Mouse (Mus musculus) kidney, embryonic 15.5 days (tissue): ENCODE measurements around the gene Jtb. TPM values are rescaled to one million over a fixed set of nuclear protein-coding genes. Genes with fewer than 3 reads are reported as not detected.
"Not testable (repeated sequence)": the region's sequence is repeated elsewhere in the genome, so short reads cannot be mapped to it uniquely, and the experiment has no call there.

Experiments
- ATAC-seq: fragments of 200-750 bp; cut with Nextera tagmentation; replicated peaks from 2 replicates; pipeline ENCODE4 v1.8.0; 2017; ENCODE audit warnings: moderate TSS enrichment; ENCODE audit not compliant: low FRiP score
- H3K27ac ChIP-seq: fragments of 300-500 bp; sonication (generic); 2 replicates; pipeline ENCODE4 v1.5.1; 2015; ENCODE audit warnings: mild to moderate bottlenecking, inconsistent platforms
- H3K27me3 ChIP-seq: fragments of 300-500 bp; sonication (generic); 2 replicates; pipeline ENCODE4 v1.6.1; 2015; ENCODE audit warnings: inconsistent platforms
- H3K36me3 ChIP-seq: fragments of 300-500 bp; sonication (generic); 2 replicates; pipeline ENCODE4 v1.6.1; 2015; ENCODE audit warnings: inconsistent platforms
- H3K4me1 ChIP-seq: fragments of 300-500 bp; sonication (generic); 2 replicates; pipeline ENCODE4 v1.6.1; 2015; ENCODE audit warnings: inconsistent platforms
- H3K4me2 ChIP-seq: fragments of 300-500 bp; sonication (generic); 2 replicates; pipeline ENCODE4 v1.6.1; 2015; ENCODE audit warnings: moderate library complexity, mild to moderate bottlenecking, inconsistent platforms
- H3K4me3 ChIP-seq: fragments of 300-500 bp; sonication (generic); replicated peaks from 2 replicates; pipeline ENCODE4 v1.5.1; 2015; ENCODE audit warnings: mild to moderate bottlenecking, inconsistent platforms
- H3K9ac ChIP-seq: fragments of 300-500 bp; sonication (generic); 2 replicates; pipeline ENCODE4 v1.6.1; 2015; ENCODE audit warnings: mild to moderate bottlenecking, inconsistent platforms
- H3K9me3 ChIP-seq: fragments of 300-500 bp; sonication (generic); replicated peaks from 2 replicates; pipeline ENCODE4 v1.6.1; 2016; ENCODE audit warnings: inconsistent platforms
- whole genome bisulfite sequencing: fragments of 180-500 bp; shearing (Covaris S2); methylation state at CpG from one replicate; pipeline ENCODE4 v1.1.7; 2015; ENCODE audit warnings: mixed read lengths; 5-methylcytosine and 5-hydroxymethylcytosine counted together
- polyA plus RNA-seq: library from polyadenylated mRNA; unstranded; fragments of >200 nt; fragmentation: Nextera tagmentation; extraction: Ambion mirVana; gene quantifications from 2 replicates; pipeline ENCODE4 v1.2.1, GENCODE M21; 2015

Gene Jtb
- polyA plus RNA-seq, 1 experiment from 2014 or later: 96.9 TPM

- ATAC-seq: no peak
- H3K36me3 ChIP-seq: peaks cover 32% of the 10 kb centered on the region
- H3K4me2 ChIP-seq: peak overlapping the region; percentile 82
- WGBS: 10% methylated on average over 8 of the region's 8 CpGs
- no peaks in the 10 kb centered on the region for H3K9me3 ChIP-seq
- H3K27me3 ChIP-seq: no peaks in the 10 kb centered on the region
- peaks cover 13% of the 10 kb centered on the region for H3K4me1 ChIP-seq
- H3K9ac ChIP-seq: peak overlapping the region; percentile 73
- peak overlapping the region; percentile 97 for H3K27ac ChIP-seq
- H3K4me3 ChIP-seq: peak overlapping the region; percentile 85
Observed at GRCm38 (mm10) chr3:90231075-90231474, 322 bp upstream of the Jtb start.

- Histone ChIP-seq H3K4me1 (peaks cover 17% of the 10 kb centered on the region), H3K4me2 (no peak overlapping the region), H3K4me3 (no peak overlapping the region), H3K9ac (no peak overlapping the region), H3K27me3 (no peaks in the 10 kb centered on the region), H3K36me3 (peaks cover 8% of the 10 kb centered on the region; the same call in 1 of the 2 replicates), H3K9me3 (no peaks in the 10 kb centered on the region), H3K27ac (no peak overlapping the region)
- 98% methylated on average over 2 of the region's 2 CpGs for WGBS
- ATAC-seq: no peak
Observed at GRCm38 (mm10) chr3:90241251-90241650, 9.9 kb downstream of the Jtb start.

GRCm38 (mm10) chr3:90241669-90242358 is 10.4 kb downstream of the Jtb start:
- H3K4me1 ChIP-seq: peaks cover 17% of the 10 kb centered on the region
- 84% methylated on average over 10 of the region's 10 CpGs for WGBS
- no peaks in the 10 kb centered on the region for H3K9me3 ChIP-seq
- no peak overlapping the region for H3K4me2 ChIP-seq
- H3K4me3 ChIP-seq: no peak overlapping the region
- H3K27ac ChIP-seq: no peak overlapping the region
- no peak overlapping the region for H3K9ac ChIP-seq
- H3K27me3 ChIP-seq: no peaks in the 10 kb centered on the region
- peaks cover 4% of the 10 kb centered on the region; the same call in 1 of the 2 replicates for H3K36me3 ChIP-seq
- ATAC-seq: no peak

GRCm38 (mm10) chr3:90242984-90243775 is 11.8 kb downstream of the Jtb start, which contains the start of gene Creb3l4:
Creb3l4 (minus strand) TSS chr3:90243512.
- peak; percentile 66 for ATAC-seq
- Histone ChIP-seq H3K4me1 (peaks cover 21% of the 10 kb centered on the region), H3K9me3 (no peaks in the 10 kb centered on the region), H3K4me3 (peak within 1 kb of the TSS; percentile 46), H3K9ac (peak within 1 kb of the TSS; percentile 30; the same call in 1 of the 2 replicates), H3K4me2 (peak within 1 kb of the TSS; percentile 75), H3K27me3 (no peaks in the 10 kb centered on the region), H3K36me3 (no peaks in the 10 kb centered on the region), H3K27ac (peak within 1 kb of the TSS; percentile 63)
- WGBS: 2% methylated on average over 19 of the region's 19 CpGs

GRCm38 (mm10) chr3:90245406-90245805 is 14.0 kb downstream of the Jtb start:
- H3K27me3 ChIP-seq: no peaks in the 10 kb centered on the region
- no peaks in the 10 kb centered on the region for H3K9me3 ChIP-seq
- H3K27ac ChIP-seq: no peak overlapping the region
- no peak for ATAC-seq
- no peak overlapping the region for H3K4me3 ChIP-seq
- H3K36me3 ChIP-seq: peaks cover 12% of the 10 kb centered on the region
- no peak overlapping the region for H3K9ac ChIP-seq
- WGBS: 62% methylated on average over 2 of the region's 2 CpGs
- H3K4me1 ChIP-seq: peaks cover 32% of the 10 kb centered on the region
- no peak overlapping the region for H3K4me2 ChIP-seq

- no peak; the same call in 1 of the 2 replicates for ATAC-seq
- Histone ChIP-seq H3K9me3 (no peaks in the 10 kb centered on the region), H3K4me2 (peak overlapping the region; percentile 85), H3K4me3 (peak overlapping the region; percentile 74), H3K36me3 (peaks cover 26% of the 10 kb centered on the region), H3K27ac (peak overlapping the region; percentile 94), H3K9ac (peak overlapping the region; percentile 41), H3K27me3 (no peaks in the 10 kb centered on the region), H3K4me1 (peaks cover 37% of the 10 kb centered on the region)
- 0% methylated on average over 3 of the region's 3 CpGs for WGBS
Observed at GRCm38 (mm10) chr3:90247630-90247959, 16.2 kb downstream of the Jtb start.

GRCm38 (mm10) chr3:90247960-90248745 is 16.8 kb downstream of the Jtb start, which contains the start of gene Slc39a1:
Slc39a1 (plus strand) TSS chr3:90248172.
- no peaks in the 10 kb centered on the region for H3K27me3 ChIP-seq
- peaks cover 26% of the 10 kb centered on the region for H3K36me3 ChIP-seq
- H3K27ac ChIP-seq: peak within 1 kb of the TSS; percentile 94
- peak within 1 kb of the TSS; percentile 74 for H3K4me3 ChIP-seq
- peak within 1 kb of the TSS; percentile 74 for H3K9ac ChIP-seq
- under 1% methylated on average over 44 of the region's 44 CpGs for WGBS
- peak; percentile 95 for ATAC-seq
- H3K9me3 ChIP-seq: no peaks in the 10 kb centered on the region
- H3K4me2 ChIP-seq: peak within 1 kb of the TSS; percentile 85
- H3K4me1 ChIP-seq: peaks cover 31% of the 10 kb centered on the region

GRCm38 (mm10) chr3:90248746-90249100 is 17.3 kb downstream of the Jtb start:
- H3K4me2 ChIP-seq: peak overlapping the region; percentile 85
- H3K27me3 ChIP-seq: no peaks in the 10 kb centered on the region
- H3K4me1 ChIP-seq: peaks cover 25% of the 10 kb centered on the region
- peak overlapping the region; percentile 74 for H3K4me3 ChIP-seq
- peak overlapping the region; percentile 94 for H3K27ac ChIP-seq
- H3K9me3 ChIP-seq: no peaks in the 10 kb centered on the region
- peaks cover 26% of the 10 kb centered on the region for H3K36me3 ChIP-seq
- H3K9ac ChIP-seq: peak overlapping the region; percentile 74
- 3% methylated on average over 10 of the region's 10 CpGs for WGBS
- ATAC-seq: no peak

- WGBS: 66% methylated on average over 6 of the region's 6 CpGs
- no peaks in the 10 kb centered on the region for H3K9me3 ChIP-seq
- H3K36me3 ChIP-seq: peaks cover 26% of the 10 kb centered on the region
- no peak overlapping the region for H3K9ac ChIP-seq
- H3K4me2 ChIP-seq: no peak overlapping the region
- H3K27me3 ChIP-seq: no peaks in the 10 kb centered on the region
- H3K4me3 ChIP-seq: no peak overlapping the region
- H3K27ac ChIP-seq: 0 out of 2 replicates have a peak overlapping the region, but pooled peaks have one; percentile 41
- ATAC-seq: no peak
- peaks cover 32% of the 10 kb centered on the region for H3K4me1 ChIP-seq
Observed at GRCm38 (mm10) chr3:90250791-90251190, 19.4 kb downstream of the Jtb start.

GRCm38 (mm10) chr3:90251731-90252226 is 20.4 kb downstream of the Jtb start:
- H3K9ac ChIP-seq, H3K27me3 ChIP-seq, H3K9me3 ChIP-seq, H3K4me3 ChIP-seq, H3K4me2 ChIP-seq, ATAC-seq, H3K27ac ChIP-seq: not testable (repeated sequence)
- peaks cover 27% of the 10 kb centered on the region for H3K36me3 ChIP-seq
- peaks cover 38% of the 10 kb centered on the region for H3K4me1 ChIP-seq
- WGBS: 93% methylated on average over 10 of the region's 12 CpGs

GRCm38 (mm10) chr3:90252659-90253058 is 21.3 kb downstream of the Jtb start:
- H3K27me3 ChIP-seq, H3K9ac ChIP-seq, H3K9me3 ChIP-seq, H3K4me2 ChIP-seq, ATAC-seq, H3K27ac ChIP-seq, H3K4me3 ChIP-seq: not testable (repeated sequence)
- Histone ChIP-seq H3K4me1 (peaks cover 35% of the 10 kb centered on the region), H3K36me3 (peaks cover 35% of the 10 kb centered on the region)
- 88% methylated on average over 2 of the region's 2 CpGs for WGBS
